Mouse (Mus musculus) ES-E14 (cell line): Measurements from ENCODE around the gene Olfr920. TPM values are rescaled to one million over a fixed set of nuclear protein-coding genes. Genes with fewer than 3 reads are reported as not detected.

Experiments
- DNase-seq: peaks from one replicate; pipeline ENCODE4 v3.0.0-alpha.2; 2013; ENCODE audit warnings: low read depth, low spot score
- H3K27ac ChIP-seq: 2 replicates; pipeline ENCODE4 v1.5.1; 2012; ENCODE audit warnings: low read depth, mild to moderate bottlenecking, low read length, moderate library complexity, mixed read lengths; ENCODE audit not compliant: poor library complexity, insufficient read depth, severe bottlenecking
- H3K36me3 ChIP-seq: 2 replicates; pipeline ENCODE4 v1.6.1; 2012; ENCODE audit warnings: mild to moderate bottlenecking, low read length, moderate library complexity, mixed read lengths; ENCODE audit not compliant: control insufficient read depth, poor library complexity, insufficient read depth, severe bottlenecking
- H3K4me1 ChIP-seq, 2 experiments: fragments of 150-350 bp in 1 of 2; sonication (generic) in 1 of 2; 2 replicates each; pipeline ENCODE4 v1.6.1; 2012; ENCODE audit warnings: low read length in 2 of 2, mild to moderate bottlenecking in 1 of 2, mixed read lengths in 1 of 2; ENCODE audit not compliant: control insufficient read depth in 2 of 2, insufficient read depth in 2 of 2, poor library complexity in 1 of 2
- H3K4me3 ChIP-seq, 2 experiments: fragments of 150-350 bp in 1 of 2; sonication (generic) in 1 of 2; 2 replicates each; pipeline ENCODE4 v1.5.1; 2012; ENCODE audit warnings: low read length in 2 of 2, low read depth in 1 of 2, mild to moderate bottlenecking in 1 of 2, mixed read lengths in 1 of 2; ENCODE audit not compliant: insufficient read depth in 1 of 2, poor library complexity in 1 of 2, severe bottlenecking in 1 of 2
- H3K9ac ChIP-seq: 2 replicates; pipeline ENCODE4 v1.6.1; 2012; ENCODE audit warnings: low read depth, mild to moderate bottlenecking, low read length, mixed read lengths; ENCODE audit not compliant: poor library complexity, insufficient read depth, severe bottlenecking
- H3K9me3 ChIP-seq: fragments of 150-350 bp; sonication (generic); 2 replicates; pipeline ENCODE4 v1.6.1; 2012; ENCODE audit warnings: low read depth, mild to moderate bottlenecking, low read length; ENCODE audit not compliant: control insufficient read depth, insufficient read depth
- CHD2 ChIP-seq: IDR thresholded peaks from 2 replicates; pipeline ENCODE4 v1.6.1; 2014; ENCODE audit warnings: mild to moderate bottlenecking, low read depth, low read length, inconsistent platforms
- HCFC1 ChIP-seq: IDR thresholded peaks from 2 replicates; pipeline ENCODE4 v1.6.1; 2012; ENCODE audit warnings: low read length, inconsistent platforms, borderline replicate concordance; ENCODE audit not compliant: insufficient read depth
- MAFK ChIP-seq: IDR thresholded peaks from 2 replicates; pipeline ENCODE4 v1.6.1; 2014; ENCODE audit warnings: mild to moderate bottlenecking, low read depth, low read length, inconsistent platforms; ENCODE audit not compliant: insufficient read depth
- ZC3H11A ChIP-seq: IDR thresholded peaks from 2 replicates; pipeline ENCODE4 v1.6.1; 2012; ENCODE audit warnings: low read depth, mild to moderate bottlenecking, inconsistent platforms, low read length, borderline replicate concordance
- ZNF384 ChIP-seq: IDR thresholded peaks from 2 replicates; pipeline ENCODE4 v1.6.1; 2012; ENCODE audit warnings: low read depth, low read length, inconsistent platforms
- in situ Hi-C, 2 experiments: fragments of 600-800 bp; cut with MboI; formaldehyde crosslinking; loops; one replicate each; pipeline ENCODE4 v1.15.1; 2025; ENCODE audit warnings: low sequenced_read_pairs in 2 of 2, inconsistent platforms in 1 of 2; ENCODE audit not compliant: unreplicated experiment in 2 of 2
- total RNA-seq: library from RNA; depleted of rRNA; stranded (reverse); fragments of 300-350 nt; gene quantifications from 2 replicates; pipeline ENCODE4 v1.2.3, GENCODE M21; 2012

Olfr920 gene
- total RNA-seq, 1 experiment = 0.09 TPM

DNA sequence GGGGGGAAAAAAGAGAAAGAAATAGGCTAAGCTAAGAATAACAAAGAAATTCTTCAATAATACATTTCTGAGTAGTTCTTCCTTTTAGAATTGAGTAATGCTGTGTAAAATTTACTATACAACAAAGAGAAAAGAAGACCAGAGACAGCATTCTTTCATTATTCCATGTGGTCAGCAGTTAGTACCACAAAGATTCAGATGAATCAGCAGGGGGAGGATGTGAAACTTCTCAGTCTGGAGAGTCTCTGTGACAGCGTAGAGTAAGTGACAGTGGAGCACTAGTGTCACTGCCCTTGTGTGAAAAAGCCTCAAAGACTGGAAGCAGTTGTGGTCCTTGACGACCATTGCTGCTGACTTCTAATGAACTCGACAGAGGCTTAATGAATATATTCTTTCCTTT, 23.9 kb upstream of the Olfr920 start:
- in situ Hi-C loops = no loop called here
- H3K27ac ChIP-seq = no peak overlapping the region
- H3K9me3 ChIP-seq = no peaks in the 10 kb centered on the region
- H3K4me3 ChIP-seq = no peak overlapping the region
- no peak for DNase-seq
- H3K36me3 ChIP-seq = no peaks in the 10 kb centered on the region
- H3K9ac ChIP-seq = no peak overlapping the region
- TF ChIP-seq ZNF384 (no peak), HCFC1 (no peak), CHD2 (no peak), MAFK (no peak), ZC3H11A (no peak)
- no peaks in the 10 kb centered on the region for H3K4me1 ChIP-seq

DNA sequence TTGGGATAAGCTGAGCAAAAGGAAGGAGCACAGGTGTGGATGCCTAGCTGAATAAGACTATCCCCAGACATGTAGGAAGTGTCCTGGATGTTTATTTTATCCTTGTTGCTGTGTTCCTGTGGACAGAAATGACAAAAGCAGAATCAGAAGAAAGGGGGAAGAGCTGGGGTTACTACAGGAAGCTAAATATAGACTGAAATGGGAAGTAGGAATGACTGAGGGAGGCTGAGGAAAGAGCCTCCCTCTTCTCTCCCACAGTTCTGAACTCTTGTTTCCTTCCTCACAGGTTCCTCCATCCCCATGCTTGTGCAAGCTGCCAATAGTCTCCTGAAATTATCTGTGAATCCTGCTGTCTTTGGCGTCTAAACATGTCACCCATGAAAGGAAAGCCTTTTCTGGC, 10.7 kb upstream of the Olfr920 start:
- H3K9me3 ChIP-seq = no peaks in the 10 kb centered on the region
- H3K36me3 ChIP-seq = no peaks in the 10 kb centered on the region
- H3K9ac ChIP-seq = no peak overlapping the region
- no peak overlapping the region for H3K27ac ChIP-seq
- H3K4me3 ChIP-seq = no peak overlapping the region
- no peak for DNase-seq
- TF ChIP-seq ZNF384 = no peak
- no peak for TF ChIP-seq ZC3H11A
- TF ChIP-seq MAFK = no peak
- TF ChIP-seq CHD2 = no peak
- no peak for TF ChIP-seq HCFC1
- no peaks in the 10 kb centered on the region for H3K4me1 ChIP-seq
- in situ Hi-C loops = no loop called here

DNA sequence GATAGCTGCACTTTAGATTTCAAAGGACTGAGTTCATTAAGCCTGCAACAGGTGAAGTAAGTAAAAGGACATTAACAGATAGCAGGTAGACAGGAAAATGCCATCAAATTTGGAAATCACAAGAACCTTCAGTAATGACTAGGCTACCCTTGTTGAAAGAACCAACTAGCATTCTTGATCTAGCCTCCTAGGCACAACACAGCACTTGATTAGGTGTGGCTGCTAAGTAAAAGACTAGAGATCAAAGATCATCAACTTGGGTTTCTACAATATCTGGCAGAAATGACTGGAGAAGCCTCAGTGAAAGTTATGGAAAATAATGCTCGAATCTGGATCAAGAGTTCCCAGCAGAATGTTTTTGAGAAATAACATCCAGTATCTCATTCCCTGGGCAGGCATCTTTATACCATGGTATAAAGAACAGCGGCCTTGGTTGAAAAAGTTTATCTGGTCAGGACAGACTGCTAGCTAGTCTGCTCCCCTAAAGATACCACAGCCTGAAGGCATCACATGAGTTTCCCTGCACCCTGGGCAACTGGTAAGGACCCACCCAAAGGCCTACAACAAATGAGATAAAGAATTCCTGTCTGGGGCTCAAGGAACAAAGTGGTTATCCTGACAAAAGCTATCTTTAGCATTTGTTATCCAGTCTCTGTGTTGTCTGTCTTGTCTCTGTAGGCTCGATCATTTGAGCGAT, 7.3 kb upstream of the Olfr920 start:
- TF ChIP-seq HCFC1 (no peak), CHD2 (no peak), MAFK (no peak), ZNF384 (no peak), ZC3H11A (no peak)

DNA sequence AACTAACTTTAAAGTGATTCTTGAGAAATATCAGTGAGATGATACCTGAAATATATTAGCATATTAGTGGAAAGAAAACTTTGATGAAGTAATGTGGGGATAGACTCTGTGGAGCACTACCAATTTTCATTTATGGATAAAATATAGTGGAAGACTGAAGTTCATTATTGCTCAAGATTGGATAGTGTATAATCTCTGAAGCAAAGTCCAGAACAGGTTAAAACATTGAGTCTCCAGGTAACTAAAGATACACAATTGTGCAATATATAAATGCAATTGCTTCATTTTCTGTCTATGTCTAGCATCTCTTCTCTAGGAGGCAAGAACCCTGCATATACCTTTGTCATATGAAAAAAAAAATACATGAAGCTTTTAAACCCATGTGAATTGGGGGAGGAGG, 20.7 kb downstream of the Olfr920 start, which contains the start of gene Olfr921:
Gene Olfr921, plus strand, starts transcription at position 301 of the 400 bp plus-strand sequence.
- TF ChIP-seq ZNF384 (no peak), MAFK (no peak), HCFC1 (no peak), CHD2 (no peak), ZC3H11A (no peak)
- Histone ChIP-seq H3K9ac (no peak within 1 kb of the TSS), H3K4me1 (no peaks in the 10 kb centered on the region), H3K9me3 (no peaks in the 10 kb centered on the region), H3K4me3 (no peak within 1 kb of the TSS), H3K36me3 (no peaks in the 10 kb centered on the region), H3K27ac (no peak within 1 kb of the TSS)
- DNase-seq = no peak
- in situ Hi-C loops = no loop called here

More for the DNA sequence above, 7.3 kb upstream of the Olfr920 start:
- H3K4me1 ChIP-seq = no peaks in the 10 kb centered on the region
- H3K36me3 ChIP-seq = no peaks in the 10 kb centered on the region
- no peak for DNase-seq
- in situ Hi-C loops = no loop called here
- no peaks in the 10 kb centered on the region for H3K9me3 ChIP-seq
- no peak overlapping the region for H3K9ac ChIP-seq
- H3K4me3 ChIP-seq = no peak overlapping the region
- H3K27ac ChIP-seq = no peak overlapping the region

DNA sequence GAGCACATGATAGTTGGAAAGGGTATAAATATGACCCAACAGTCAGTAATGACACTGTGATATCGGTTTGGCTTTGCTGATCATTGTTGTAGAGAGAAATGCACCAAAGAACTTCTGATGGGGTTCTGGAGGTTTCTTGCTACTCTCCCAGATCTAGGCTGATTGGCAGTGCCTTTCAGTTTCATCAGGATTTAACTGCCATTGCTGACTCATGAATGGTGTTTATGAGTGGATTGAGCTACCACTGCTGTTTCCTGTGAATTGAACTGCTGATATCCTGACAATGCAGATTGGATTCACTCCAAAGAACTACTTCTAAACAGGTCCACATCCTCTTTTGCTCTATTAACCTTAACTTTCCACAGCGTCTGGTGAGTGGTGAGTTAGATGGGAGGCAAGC, 40.6 kb downstream of the Olfr920 start:
- no peak overlapping the region for H3K9ac ChIP-seq
- no peak overlapping the region for H3K27ac ChIP-seq
- H3K4me1 ChIP-seq = no peaks in the 10 kb centered on the region
- TF ChIP-seq ZNF384 (no peak), MAFK (no peak), HCFC1 (no peak), CHD2 (no peak), ZC3H11A (no peak)
- in situ Hi-C loops = no loop called here
- H3K4me3 ChIP-seq = no peak overlapping the region
- no peak for DNase-seq
- H3K9me3 ChIP-seq = no peaks in the 10 kb centered on the region
- H3K36me3 ChIP-seq = no peaks in the 10 kb centered on the region
